Mouse (Mus musculus): ENCODE measurements around the gene Cnpy2. TPM values are rescaled to one million over a fixed set of nuclear protein-coding genes. Genes with fewer than 3 reads are reported as not detected.
"Not testable (repeated sequence)": the region's sequence is repeated elsewhere in the genome, so short reads cannot be mapped to it uniquely, and the experiment has no call there.

Cnpy2 gene
- polyA plus RNA-seq, 1 experiment: 63.7 TPM

GRCm38 (mm10) chr10:128310177-128310576 lies 12.1 kb upstream of the Cnpy2 start:
- TF ChIP-seq POLR2A (IDR thresholded peaks at IDR 0.05; ENCODE audit: extremely low read depth, insufficient read depth, low read length): no peak
- TF ChIP-seq CTCF (IDR thresholded peaks at IDR 0.05; ENCODE audit: extremely low read depth, insufficient read depth, low read length): no peak
- Histone ChIP-seq H3K4me1 (ENCODE audit: control insufficient read depth, insufficient read depth, low read length) (no peaks in the 10 kb centered on the region), H3K27ac (ENCODE audit: insufficient read depth, low read length) (no peak overlapping the region), H3K4me3 (ENCODE audit: insufficient read depth, low read length) (no peak overlapping the region)

DNA sequence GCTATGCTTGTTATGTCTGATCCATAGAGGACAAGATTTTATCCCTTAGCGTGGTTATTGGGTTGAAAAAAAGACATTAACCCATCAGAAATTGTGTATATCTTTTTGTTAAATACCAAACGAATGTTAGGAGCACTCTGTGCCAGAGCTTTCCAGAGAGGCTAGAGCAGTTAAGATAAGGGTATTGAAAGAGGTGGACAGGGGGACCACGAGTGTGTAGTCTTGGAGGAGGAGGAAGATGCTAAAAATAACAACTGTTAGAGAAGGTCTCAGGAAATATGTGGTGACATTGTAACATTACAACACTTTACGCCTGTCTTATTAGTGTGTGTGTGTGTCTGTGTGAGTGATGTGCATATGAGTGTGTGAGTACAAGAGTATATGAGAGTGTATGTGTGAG lies 11.4 kb upstream of the Cnpy2 start:
- TF ChIP-seq CTCF (IDR thresholded peaks at IDR 0.05; ENCODE audit: extremely low read depth, insufficient read depth, low read length) (no peak), POLR2A (IDR thresholded peaks at IDR 0.05; ENCODE audit: extremely low read depth, insufficient read depth, low read length) (no peak)
- no peak overlapping the region for H3K4me3 ChIP-seq (ENCODE audit: insufficient read depth, low read length)
- no peaks in the 10 kb centered on the region for H3K4me1 ChIP-seq (ENCODE audit: control insufficient read depth, insufficient read depth, low read length)
- no peak overlapping the region for H3K27ac ChIP-seq (ENCODE audit: insufficient read depth, low read length)

DNA sequence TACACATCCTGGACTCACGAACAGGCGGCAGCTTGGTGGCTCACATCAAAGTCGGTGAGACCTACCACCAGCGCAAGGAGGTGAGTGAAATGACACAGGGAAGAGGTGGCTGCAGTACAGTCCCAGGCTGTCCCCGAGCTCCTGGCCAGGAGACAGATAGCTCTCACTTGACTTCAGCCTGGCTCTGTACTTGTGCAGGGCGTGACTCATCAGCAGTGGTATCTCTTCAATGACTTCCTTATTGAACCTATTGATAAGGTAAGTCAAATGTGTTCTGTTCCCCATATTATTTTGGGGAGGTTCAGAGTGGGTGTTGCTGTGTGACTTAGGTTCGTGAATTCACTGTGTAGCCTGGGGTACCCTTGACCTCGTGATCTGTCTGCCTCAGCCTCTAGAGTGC lies 6.7 kb upstream of the Cnpy2 start:
- TF ChIP-seq POLR2A (IDR thresholded peaks at IDR 0.05; ENCODE audit: extremely low read depth, insufficient read depth, low read length) (no peak), CTCF (IDR thresholded peaks at IDR 0.05; ENCODE audit: extremely low read depth, insufficient read depth, low read length) (no peak)
- no peak overlapping the region for H3K27ac ChIP-seq (ENCODE audit: insufficient read depth, low read length)

GRCm38 (mm10) chr10:128321641-128322040 lies 618 bp upstream of the Cnpy2 start:
- peak overlapping the region; percentile 82 for H3K4me3 ChIP-seq (ENCODE audit: insufficient read depth, low read length)
- no peak for TF ChIP-seq CTCF (IDR thresholded peaks at IDR 0.05; ENCODE audit: extremely low read depth, insufficient read depth, low read length)
- no peak for TF ChIP-seq POLR2A (IDR thresholded peaks at IDR 0.05; ENCODE audit: extremely low read depth, insufficient read depth, low read length)
- peaks cover 6% of the 10 kb centered on the region for H3K4me1 ChIP-seq (ENCODE audit: control insufficient read depth, insufficient read depth, low read length)
- no peak overlapping the region for H3K27ac ChIP-seq (ENCODE audit: insufficient read depth, low read length)

More for the DNA sequence above, 6.7 kb upstream of the Cnpy2 start:
- Histone ChIP-seq H3K4me1 (ENCODE audit: control insufficient read depth, insufficient read depth, low read length) (no peaks in the 10 kb centered on the region), H3K4me3 (ENCODE audit: insufficient read depth, low read length) (no peak overlapping the region)

GRCm38 (mm10) chr10:128323516-128323915 lies 1.3 kb downstream of the Cnpy2 start:
- peak overlapping the region; percentile 82 for H3K4me3 ChIP-seq (ENCODE audit: insufficient read depth, low read length)
- peaks cover 6% of the 10 kb centered on the region for H3K4me1 ChIP-seq (ENCODE audit: control insufficient read depth, insufficient read depth, low read length)
- H3K27ac ChIP-seq (ENCODE audit: insufficient read depth, low read length): no peak overlapping the region
- TF ChIP-seq POLR2A (IDR thresholded peaks at IDR 0.05; ENCODE audit: extremely low read depth, insufficient read depth, low read length) (no peak), CTCF (IDR thresholded peaks at IDR 0.05; ENCODE audit: extremely low read depth, insufficient read depth, low read length) (no peak)

- no peak overlapping the region for H3K4me3 ChIP-seq (ENCODE audit: insufficient read depth, low read length)
- peaks cover 4% of the 10 kb centered on the region for H3K4me1 ChIP-seq (ENCODE audit: control insufficient read depth, insufficient read depth, low read length)
- no peak overlapping the region for H3K27ac ChIP-seq (ENCODE audit: insufficient read depth, low read length)
- no peak for TF ChIP-seq CTCF (IDR thresholded peaks at IDR 0.05; ENCODE audit: extremely low read depth, insufficient read depth, low read length)
- no peak for TF ChIP-seq POLR2A (IDR thresholded peaks at IDR 0.05; ENCODE audit: extremely low read depth, insufficient read depth, low read length)
Observed at GRCm38 (mm10) chr10:128326825-128327224, 4.6 kb downstream of the Cnpy2 start.

- H3K4me1 ChIP-seq (ENCODE audit: control insufficient read depth, insufficient read depth, low read length): peaks cover 4% of the 10 kb centered on the region
- no peak overlapping the region for H3K4me3 ChIP-seq (ENCODE audit: insufficient read depth, low read length)
- no peak overlapping the region for H3K27ac ChIP-seq (ENCODE audit: insufficient read depth, low read length)
- TF ChIP-seq POLR2A (IDR thresholded peaks at IDR 0.05; ENCODE audit: extremely low read depth, insufficient read depth, low read length): no peak
- TF ChIP-seq CTCF (IDR thresholded peaks at IDR 0.05; ENCODE audit: extremely low read depth, insufficient read depth, low read length): 0 out of 2 replicates have a peak, but pooled peaks have one; percentile 4
Observed at GRCm38 (mm10) chr10:128327610-128328009, 5.4 kb downstream of the Cnpy2 start.

DNA sequence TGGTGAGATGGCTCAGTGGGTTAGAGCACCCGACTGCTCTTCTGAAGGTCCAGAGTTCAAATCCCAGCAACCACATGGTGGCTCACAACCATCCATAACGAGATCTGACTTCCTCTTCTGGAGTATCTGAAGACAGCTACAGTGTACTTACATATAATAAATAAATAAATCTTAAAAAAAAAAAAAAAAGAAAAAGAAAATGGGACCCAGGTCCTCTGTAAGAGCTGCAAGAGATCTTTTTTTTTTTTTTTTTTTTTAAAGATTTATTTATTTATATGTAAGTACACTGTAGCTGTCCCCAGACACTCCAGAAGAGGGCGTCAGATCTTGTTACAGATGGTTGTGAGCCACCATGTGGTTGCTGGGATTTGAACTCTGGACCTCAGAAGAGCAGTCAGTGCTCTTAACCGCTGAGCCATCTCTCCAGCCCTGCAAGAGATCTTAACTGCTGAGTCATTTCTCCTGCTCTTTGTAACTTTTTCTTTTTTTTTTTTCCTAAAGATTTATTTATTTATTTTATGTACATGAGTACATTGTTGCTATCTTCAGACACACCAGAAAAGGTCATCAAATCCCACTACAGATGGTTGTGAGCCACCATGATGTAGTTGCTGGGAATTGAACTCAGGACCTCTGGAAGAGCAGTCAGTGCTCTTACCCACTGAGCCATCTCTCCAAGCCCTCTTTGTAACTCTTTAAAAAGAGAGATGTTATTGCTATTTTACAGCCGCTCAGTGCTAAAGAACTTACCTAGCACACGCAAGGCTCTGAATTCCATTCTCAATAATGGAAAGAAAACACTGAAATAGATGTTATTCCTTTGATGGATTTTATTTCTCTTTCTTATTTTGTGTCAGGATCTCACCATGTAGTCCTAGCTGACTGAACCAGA lies 10.3 kb downstream of the Cnpy2 start:
- not testable (repeated sequence) for H3K27ac ChIP-seq (ENCODE audit: insufficient read depth, low read length); H3K4me1 ChIP-seq (ENCODE audit: control insufficient read depth, insufficient read depth, low read length); H3K4me3 ChIP-seq (ENCODE audit: insufficient read depth, low read length)

- Histone ChIP-seq H3K4me1 (ENCODE audit: control insufficient read depth, insufficient read depth, low read length) (peaks cover 4% of the 10 kb centered on the region; the same call in 1 of the 2 replicates), H3K27ac (ENCODE audit: insufficient read depth, low read length) (no peak overlapping the region), H3K4me3 (ENCODE audit: insufficient read depth, low read length) (no peak overlapping the region)
- TF ChIP-seq POLR2A (IDR thresholded peaks at IDR 0.05; ENCODE audit: extremely low read depth, insufficient read depth, low read length): no peak
- TF ChIP-seq CTCF (IDR thresholded peaks at IDR 0.05; ENCODE audit: extremely low read depth, insufficient read depth, low read length): peak; percentile 72
Observed at GRCm38 (mm10) chr10:128335582-128335981, 13.3 kb downstream of the Cnpy2 start.

DNA sequence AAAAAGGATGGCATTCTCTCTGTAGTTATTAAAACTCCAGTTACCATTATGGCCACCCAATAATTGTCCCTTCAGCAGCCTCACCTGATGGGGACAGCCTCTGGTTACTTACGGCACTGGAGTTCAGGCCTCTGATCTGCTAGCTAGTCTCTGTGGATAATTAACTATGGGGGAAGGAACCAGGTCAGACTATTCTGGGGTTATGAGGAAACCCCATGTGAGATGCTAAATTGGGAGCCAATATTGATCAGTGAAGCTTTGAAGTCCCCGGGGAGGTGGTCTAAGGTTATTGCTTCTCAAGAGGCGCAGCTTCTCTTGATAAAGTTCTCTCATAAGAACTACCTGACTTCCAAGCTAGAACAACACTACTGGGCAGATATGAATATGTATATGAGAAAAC lies 13.9 kb downstream of the Cnpy2 start:
- Histone ChIP-seq H3K4me3 (ENCODE audit: insufficient read depth, low read length) (no peak overlapping the region), H3K27ac (ENCODE audit: insufficient read depth, low read length) (no peak overlapping the region)

More for the DNA sequence above, 13.9 kb downstream of the Cnpy2 start:
- TF ChIP-seq POLR2A (IDR thresholded peaks at IDR 0.05; ENCODE audit: extremely low read depth, insufficient read depth, low read length) (no peak), CTCF (IDR thresholded peaks at IDR 0.05; ENCODE audit: extremely low read depth, insufficient read depth, low read length) (no peak)
- H3K4me1 ChIP-seq (ENCODE audit: control insufficient read depth, insufficient read depth, low read length): peaks cover 4% of the 10 kb centered on the region; the same call in 1 of the 2 replicates
